Mouse (Mus musculus): ENCODE data around the gene Ncaph2. TPM values are rescaled to one million over a fixed set of nuclear protein-coding genes. Genes with fewer than 3 reads are reported as not detected.

Ncaph2 gene
- polyA plus RNA-seq, 1 experiment from 2014 or later: 165 TPM

DNA sequence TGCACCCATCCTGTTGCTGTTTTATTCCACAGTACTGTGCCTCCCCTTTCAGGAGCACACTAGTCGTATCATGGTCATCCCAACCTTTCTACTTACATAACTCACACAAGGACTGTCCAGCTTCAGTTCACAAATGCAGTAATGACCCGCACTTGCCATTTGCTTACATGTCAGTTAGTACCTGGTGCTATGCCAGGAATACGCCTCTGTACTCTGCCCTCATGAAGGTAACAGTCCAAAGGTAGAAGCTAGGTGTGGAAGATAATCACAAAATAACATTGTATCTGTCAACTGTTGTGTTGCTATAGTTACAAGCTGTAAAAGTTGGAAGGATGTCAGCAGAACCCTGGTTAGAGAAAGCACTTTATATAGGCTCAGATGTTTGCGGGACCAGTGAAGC, 41.4 kb downstream of the Ncaph2 start:
- Histone ChIP-seq H3K4me2 (replicated peaks; ENCODE audit: low read depth, low read length) (no peak overlapping the region), H3K9ac (replicated peaks; ENCODE audit: low read length) (no peak overlapping the region), H3K27me3 (ENCODE audit: insufficient read depth, low read length) (no peaks in the 10 kb centered on the region), H3K9me3 (ENCODE audit: low read length) (no peaks in the 10 kb centered on the region), H3K36me3 (ENCODE audit: insufficient read depth, low read length) (no peaks in the 10 kb centered on the region), H3K4me3 (ENCODE audit: low read length) (no peak overlapping the region), H3K4me1 (ENCODE audit: insufficient read depth, low read length) (no peaks in the 10 kb centered on the region), H3K27ac (ENCODE audit: low read length) (no peak overlapping the region)
- 78% methylated on average over 4 of the region's 4 CpGs for WGBS
- no peak for ATAC-seq (ENCODE audit: low FRiP score, low TSS enrichment)

GRCm38 (mm10) chr15:89398146-89398545, 42.6 kb downstream of the Ncaph2 start:
- Histone ChIP-seq H3K27me3 (ENCODE audit: insufficient read depth, low read length) (no peaks in the 10 kb centered on the region), H3K4me1 (ENCODE audit: insufficient read depth, low read length) (no peaks in the 10 kb centered on the region), H3K4me2 (replicated peaks; ENCODE audit: low read depth, low read length) (no peak overlapping the region), H3K9ac (replicated peaks; ENCODE audit: low read length) (no peak overlapping the region), H3K36me3 (ENCODE audit: insufficient read depth, low read length) (no peaks in the 10 kb centered on the region), H3K4me3 (ENCODE audit: low read length) (no peak overlapping the region), H3K27ac (ENCODE audit: low read length) (no peak overlapping the region), H3K9me3 (ENCODE audit: low read length) (no peaks in the 10 kb centered on the region)
- WGBS: 83% methylated on average over 2 of the region's 2 CpGs
- no peak for ATAC-seq (ENCODE audit: low FRiP score, low TSS enrichment)

DNA sequence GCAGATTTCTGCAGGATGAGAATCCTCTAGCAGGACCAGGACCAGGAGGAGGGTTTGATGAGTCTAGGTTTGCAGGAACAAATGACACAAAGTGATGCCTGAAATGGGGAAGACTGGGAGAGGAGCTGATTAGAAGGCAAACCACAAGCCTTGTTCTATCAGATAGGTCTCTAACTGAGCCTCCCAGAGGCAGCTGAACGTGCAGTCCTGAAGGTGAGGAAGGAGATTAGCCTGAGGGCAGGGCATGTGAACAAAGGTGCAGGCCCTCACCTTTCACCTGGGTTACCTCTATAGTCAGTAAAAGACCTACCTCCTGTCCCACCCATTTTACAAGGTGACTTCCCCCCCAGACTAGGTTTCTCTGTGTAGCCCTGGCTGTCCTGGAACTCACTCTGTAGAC, 44.2 kb downstream of the Ncaph2 start:
- H3K9ac ChIP-seq (replicated peaks; ENCODE audit: low read length): no peak overlapping the region
- H3K27ac ChIP-seq (ENCODE audit: low read length): no peak overlapping the region
- H3K4me1 ChIP-seq (ENCODE audit: insufficient read depth, low read length): no peaks in the 10 kb centered on the region
- H3K4me3 ChIP-seq (ENCODE audit: low read length): no peak overlapping the region
- H3K4me2 ChIP-seq (replicated peaks; ENCODE audit: low read depth, low read length): no peak overlapping the region
- WGBS: 80% methylated on average over 1 of the region's 1 CpGs
- no peak for ATAC-seq (ENCODE audit: low FRiP score, low TSS enrichment)
- no peaks in the 10 kb centered on the region for H3K36me3 ChIP-seq (ENCODE audit: insufficient read depth, low read length)
- H3K9me3 ChIP-seq (ENCODE audit: low read length): no peaks in the 10 kb centered on the region
- H3K27me3 ChIP-seq (ENCODE audit: insufficient read depth, low read length): no peaks in the 10 kb centered on the region

- ATAC-seq (ENCODE audit: low FRiP score, low TSS enrichment): no peak
- 88% methylated on average over 1 of the region's 1 CpGs for WGBS
These were observed 47.0 kb downstream of the Ncaph2 start for GRCm38 (mm10) chr15:89402471-89402870.

DNA sequence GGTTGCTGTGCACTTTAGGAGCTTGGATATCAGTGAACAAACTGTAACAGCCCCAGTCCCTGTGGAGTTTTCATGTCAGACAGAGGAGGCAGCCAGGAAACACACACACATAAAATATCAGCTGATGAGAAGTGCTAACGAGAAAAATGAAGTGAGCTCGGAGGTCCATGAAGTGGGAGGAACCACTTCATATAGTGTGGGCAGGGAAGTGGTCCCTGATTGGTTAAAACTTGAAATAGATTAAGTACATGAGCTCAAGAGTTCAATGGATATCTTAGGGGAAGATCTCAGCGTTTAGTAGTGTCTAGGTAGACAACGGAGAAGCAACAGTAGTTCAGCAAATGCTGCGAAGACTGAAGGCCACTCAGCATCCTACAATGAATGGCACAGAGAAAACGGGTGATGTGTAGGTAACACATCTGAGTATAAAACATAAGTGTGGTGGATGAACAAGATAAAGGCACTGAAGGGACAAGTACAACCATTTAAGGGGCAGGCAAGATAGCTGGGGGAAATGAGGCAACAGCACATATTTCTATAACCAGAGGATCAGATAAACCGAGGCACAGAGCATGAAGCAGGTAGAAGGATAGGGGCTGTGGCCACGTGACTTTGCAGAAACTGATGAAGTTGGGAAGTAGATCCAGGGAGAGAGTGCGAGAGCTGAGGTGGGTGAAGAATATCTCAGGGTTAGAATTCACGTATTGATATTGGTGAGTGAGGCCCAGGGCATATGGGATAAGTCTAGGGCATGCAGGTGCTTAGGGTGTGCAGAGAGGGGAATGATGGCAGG, 49.5 kb downstream of the Ncaph2 start:
- ATAC-seq (ENCODE audit: low FRiP score, low TSS enrichment): no peak
- WGBS: 76% methylated on average over 10 of the region's 10 CpGs
- Histone ChIP-seq H3K27ac (ENCODE audit: low read length) (no peak overlapping the region), H3K4me2 (replicated peaks; ENCODE audit: low read depth, low read length) (no peak overlapping the region), H3K4me1 (ENCODE audit: insufficient read depth, low read length) (no peaks in the 10 kb centered on the region), H3K4me3 (ENCODE audit: low read length) (no peak overlapping the region), H3K36me3 (ENCODE audit: insufficient read depth, low read length) (no peaks in the 10 kb centered on the region), H3K9me3 (ENCODE audit: low read length) (peaks cover 14% of the 10 kb centered on the region), H3K9ac (replicated peaks; ENCODE audit: low read length) (no peak overlapping the region), H3K27me3 (ENCODE audit: insufficient read depth, low read length) (no peaks in the 10 kb centered on the region)

More at GRCm38 (mm10) chr15:89402471-89402870, 47.0 kb downstream of the Ncaph2 start:
- H3K9ac ChIP-seq (replicated peaks; ENCODE audit: low read length): no peak overlapping the region
- no peaks in the 10 kb centered on the region for H3K36me3 ChIP-seq (ENCODE audit: insufficient read depth, low read length)
- H3K27me3 ChIP-seq (ENCODE audit: insufficient read depth, low read length): no peaks in the 10 kb centered on the region
- H3K4me1 ChIP-seq (ENCODE audit: insufficient read depth, low read length): no peaks in the 10 kb centered on the region
- H3K9me3 ChIP-seq (ENCODE audit: low read length): no peaks in the 10 kb centered on the region; the same call in 1 of the 2 replicates
- no peak overlapping the region for H3K4me3 ChIP-seq (ENCODE audit: low read length)
- no peak overlapping the region for H3K27ac ChIP-seq (ENCODE audit: low read length)
- no peak overlapping the region for H3K4me2 ChIP-seq (replicated peaks; ENCODE audit: low read depth, low read length)

- no peak overlapping the region for H3K4me2 ChIP-seq (replicated peaks; ENCODE audit: low read depth, low read length)
- H3K9ac ChIP-seq (replicated peaks; ENCODE audit: low read length): no peak overlapping the region
- H3K4me1 ChIP-seq (ENCODE audit: insufficient read depth, low read length): no peaks in the 10 kb centered on the region
- H3K27ac ChIP-seq (ENCODE audit: low read length): no peak overlapping the region
- no peak for ATAC-seq (ENCODE audit: low FRiP score, low TSS enrichment)
- no peaks in the 10 kb centered on the region for H3K27me3 ChIP-seq (ENCODE audit: insufficient read depth, low read length)
- peaks cover 16% of the 10 kb centered on the region for H3K9me3 ChIP-seq (ENCODE audit: low read length)
- H3K4me3 ChIP-seq (ENCODE audit: low read length): no peak overlapping the region
- H3K36me3 ChIP-seq (ENCODE audit: insufficient read depth, low read length): no peaks in the 10 kb centered on the region
These were observed 51.2 kb downstream of the Ncaph2 start for GRCm38 (mm10) chr15:89406691-89407090.

- no peaks in the 10 kb centered on the region for H3K4me1 ChIP-seq (ENCODE audit: insufficient read depth, low read length)
- H3K4me2 ChIP-seq (replicated peaks; ENCODE audit: low read depth, low read length): no peak within 1 kb of the TSS
- H3K36me3 ChIP-seq (ENCODE audit: insufficient read depth, low read length): no peaks in the 10 kb centered on the region
- 88% methylated on average over 18 of the region's 24 CpGs for WGBS
- ATAC-seq (ENCODE audit: low FRiP score, low TSS enrichment): no peak
- H3K27ac ChIP-seq (ENCODE audit: low read length): no peak within 1 kb of the TSS
- no peak within 1 kb of the TSS for H3K9ac ChIP-seq (replicated peaks; ENCODE audit: low read length)
- H3K9me3 ChIP-seq (ENCODE audit: low read length): peaks cover 16% of the 10 kb centered on the region
- H3K4me3 ChIP-seq (ENCODE audit: low read length): no peak within 1 kb of the TSS
- no peaks in the 10 kb centered on the region for H3K27me3 ChIP-seq (ENCODE audit: insufficient read depth, low read length)
These were observed 54.6 kb downstream of the Ncaph2 start, which contains the start of gene Syce3 for GRCm38 (mm10) chr15:89410118-89410517. TSS of gene Syce3 (minus strand) at chr15:89410503.

- H3K4me3 ChIP-seq (ENCODE audit: low read length): no peak overlapping the region
- H3K4me2 ChIP-seq (replicated peaks; ENCODE audit: low read depth, low read length): no peak overlapping the region
- no peak for ATAC-seq (ENCODE audit: low FRiP score, low TSS enrichment)
- WGBS: 86% methylated on average over 8 of the region's 8 CpGs
- H3K27me3 ChIP-seq (ENCODE audit: insufficient read depth, low read length): no peaks in the 10 kb centered on the region
- H3K36me3 ChIP-seq (ENCODE audit: insufficient read depth, low read length): peaks cover 20% of the 10 kb centered on the region
- no peak overlapping the region for H3K27ac ChIP-seq (ENCODE audit: low read length)
- H3K9ac ChIP-seq (replicated peaks; ENCODE audit: low read length): no peak overlapping the region
- no peaks in the 10 kb centered on the region for H3K9me3 ChIP-seq (ENCODE audit: low read length)
- no peaks in the 10 kb centered on the region for H3K4me1 ChIP-seq (ENCODE audit: insufficient read depth, low read length)
These were observed 59.8 kb downstream of the Ncaph2 start for GRCm38 (mm10) chr15:89415282-89415681.

DNA sequence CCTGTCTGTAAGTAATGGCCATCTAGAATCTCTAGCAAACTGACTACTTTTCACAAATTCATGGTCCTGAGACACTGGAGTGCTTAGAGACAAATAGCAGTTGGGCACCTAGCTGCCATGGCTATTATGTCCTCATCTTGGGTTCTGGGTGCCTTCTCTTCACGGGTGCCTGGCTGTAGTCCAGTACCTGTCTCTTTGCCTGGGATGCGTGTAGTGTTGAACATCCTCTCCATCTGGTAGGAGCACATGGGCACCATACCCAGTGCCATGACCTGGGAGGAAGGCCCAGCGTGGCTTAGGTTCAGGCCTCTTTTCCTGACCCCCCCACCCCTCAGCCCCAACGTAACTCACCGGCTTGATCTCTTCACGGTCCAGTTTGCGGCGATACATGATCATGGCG, 66.4 kb downstream of the Ncaph2 start:
- WGBS: 81% methylated on average over 9 of the region's 9 CpGs
- Histone ChIP-seq H3K9ac (replicated peaks; ENCODE audit: low read length) (no peak overlapping the region), H3K36me3 (ENCODE audit: insufficient read depth, low read length) (peaks cover 34% of the 10 kb centered on the region), H3K9me3 (ENCODE audit: low read length) (no peaks in the 10 kb centered on the region), H3K4me3 (ENCODE audit: low read length) (no peak overlapping the region), H3K27ac (ENCODE audit: low read length) (no peak overlapping the region), H3K27me3 (ENCODE audit: insufficient read depth, low read length) (no peaks in the 10 kb centered on the region), H3K4me2 (replicated peaks; ENCODE audit: low read depth, low read length) (no peak overlapping the region), H3K4me1 (ENCODE audit: insufficient read depth, low read length) (0 out of 2 replicates have a peak, but pooled peaks cover 9% of the 10 kb centered on the region)
- ATAC-seq (ENCODE audit: low FRiP score, low TSS enrichment): no peak
